Mouse (Mus musculus): ENCODE results near the gene Plod1. TPM values are rescaled to one million over a fixed set of nuclear protein-coding genes. Genes with fewer than 3 reads are reported as not detected.
"Not testable (repeated sequence)": the region's sequence is repeated elsewhere in the genome, so short reads cannot be mapped to it uniquely, and the experiment has no call there.

The Plod1 gene
- polyA plus RNA-seq, 1 experiment, result 36.0 TPM

DNA sequence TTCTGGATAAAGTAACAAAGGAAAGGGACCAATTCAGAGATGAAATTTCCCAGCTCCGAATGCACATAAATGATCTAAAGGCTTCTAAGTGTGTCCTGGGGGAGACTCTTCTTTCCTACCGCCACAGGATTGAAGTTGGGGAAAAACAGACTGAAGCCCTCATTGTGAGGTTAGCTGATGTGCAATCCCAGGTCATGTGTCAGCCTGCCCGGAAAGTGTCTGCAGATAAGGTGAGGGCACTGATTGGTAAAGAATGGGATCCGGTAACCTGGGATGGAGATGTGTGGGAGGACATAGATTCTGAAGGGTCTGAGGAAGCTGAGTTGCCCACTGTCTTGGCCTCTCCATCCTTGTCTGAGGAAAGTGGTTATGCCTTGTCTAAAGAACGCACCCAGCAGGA, 67.3 kb downstream of the Plod1 start:
- TF ChIP-seq CTCF (IDR thresholded peaks at IDR 0.05; ENCODE audit: borderline replicate concordance, insufficient read depth, low read depth, low read length), result no peak
- TF ChIP-seq POLR2A (IDR thresholded peaks at IDR 0.05; ENCODE audit: borderline replicate concordance, insufficient read depth, low read length), result no peak
- DNase-seq, result no peak
- WGBS, result 7% methylated on average over 5 of the region's 5 CpGs
- Histone ChIP-seq H3K27me3 (ENCODE audit: control insufficient read depth, insufficient read depth, low read length) (no peaks in the 10 kb centered on the region), H3K27ac (ENCODE audit: insufficient read depth, low read length) (no peak overlapping the region), H3K4me3 (replicated peaks; ENCODE audit: insufficient read depth, low read depth, low read length) (peak overlapping the region; percentile 90), H3K4me1 (ENCODE audit: control insufficient read depth, insufficient read depth, low read length) (no peaks in the 10 kb centered on the region; the same call in 1 of the 2 replicates)

DNA sequence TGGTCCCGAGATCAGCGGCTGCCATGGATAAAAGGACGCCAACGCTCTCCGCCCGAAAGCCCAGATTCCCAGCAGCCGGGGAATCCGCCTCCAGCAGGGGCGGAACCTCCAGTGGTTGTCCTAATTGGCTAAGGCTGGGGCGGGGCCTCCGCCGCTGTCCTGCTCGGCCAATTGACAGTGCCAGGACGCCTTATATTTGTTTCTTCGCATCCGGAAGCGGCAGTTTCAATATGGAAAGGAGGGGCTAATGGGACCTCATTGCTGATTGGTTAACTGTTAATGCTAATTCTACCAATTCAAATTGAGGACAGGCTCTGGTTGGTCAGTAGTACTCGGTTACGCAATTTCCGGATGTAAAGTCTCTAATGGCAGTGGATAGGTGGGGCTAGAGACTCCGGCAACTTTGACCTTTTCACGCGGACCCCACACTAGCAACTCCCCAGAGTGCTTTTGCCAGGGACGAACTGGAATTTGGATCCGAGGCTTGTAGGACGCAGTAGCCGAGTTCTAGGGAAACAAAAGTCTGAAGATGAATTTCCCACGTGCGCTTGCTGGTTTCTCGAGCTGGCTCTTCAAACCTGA, 68.0 kb downstream of the Plod1 start, which contains the start of the genes Miip and Fv1:
Gene Miip (minus strand): TSS at position 367 of the 582 bp plus-strand sequence.
Gene Fv1 (plus strand): TSS at position 530 of the 582 bp plus-strand sequence.
- Histone ChIP-seq H3K27me3 (ENCODE audit: control insufficient read depth, insufficient read depth, low read length) (no peaks in the 10 kb centered on the region), H3K4me3 (replicated peaks; ENCODE audit: insufficient read depth, low read depth, low read length) (peak within 1 kb of the TSS; percentile 90), H3K27ac (ENCODE audit: insufficient read depth, low read length) (peak within 1 kb of the TSS; percentile 29; the same call in 1 of the 2 replicates), H3K4me1 (ENCODE audit: control insufficient read depth, insufficient read depth, low read length) (no peaks in the 10 kb centered on the region; the same call in 1 of the 2 replicates)
- DNase-seq, result peak; percentile 91 to 98
- WGBS, result under 1% methylated on average over 30 of the region's 30 CpGs
- TF ChIP-seq POLR2A (IDR thresholded peaks at IDR 0.05; ENCODE audit: borderline replicate concordance, insufficient read depth, low read length) (peak; percentile 54; the same call in 1 of the 2 replicates), CTCF (IDR thresholded peaks at IDR 0.05; ENCODE audit: borderline replicate concordance, insufficient read depth, low read depth, low read length) (no peak)

DNA sequence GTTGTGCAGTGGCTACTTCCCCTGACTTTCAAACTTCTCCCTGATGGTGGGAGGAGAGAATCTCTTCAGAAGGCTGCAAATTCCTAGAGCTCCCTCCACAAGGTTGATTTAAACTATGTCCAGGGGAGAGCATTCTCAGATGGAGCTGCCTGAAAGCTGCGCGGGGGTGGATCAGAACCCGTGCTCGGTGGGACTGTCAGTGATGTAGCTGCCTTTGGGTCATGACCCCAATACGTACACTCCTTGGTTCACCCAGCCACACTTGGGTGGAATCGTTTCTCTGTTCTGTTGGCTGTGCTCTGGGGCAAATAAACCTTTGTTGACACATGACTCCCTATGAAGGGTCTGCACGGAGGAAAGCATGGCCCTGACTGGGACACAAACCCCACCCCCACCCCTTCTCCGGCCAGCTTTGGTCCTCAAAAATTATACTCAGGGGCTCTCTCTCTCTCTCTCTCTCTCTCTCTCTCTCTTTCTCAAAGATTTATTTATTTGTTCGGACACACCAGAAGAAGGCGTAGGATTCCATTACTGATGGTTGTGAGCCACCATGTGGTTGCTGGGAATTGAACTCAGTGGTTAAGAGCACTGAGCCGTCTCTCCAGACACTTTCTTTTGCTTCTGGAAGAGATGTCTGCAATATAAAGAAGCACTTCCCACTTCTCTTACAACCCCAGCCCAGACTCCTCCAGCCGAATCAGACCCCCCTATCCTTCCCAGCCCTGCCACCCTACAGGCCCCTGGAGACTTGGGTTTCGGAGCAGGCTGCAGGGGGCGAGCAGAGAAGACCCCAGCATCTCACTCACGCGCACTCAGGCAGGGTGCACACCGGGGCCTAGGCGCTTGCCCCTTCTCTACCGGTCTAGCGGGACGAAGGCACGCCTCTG, 68.8 kb downstream of the Plod1 start:
- no peak for TF ChIP-seq POLR2A (IDR thresholded peaks at IDR 0.05; ENCODE audit: borderline replicate concordance, insufficient read depth, low read length)
- no peak for TF ChIP-seq CTCF (IDR thresholded peaks at IDR 0.05; ENCODE audit: borderline replicate concordance, insufficient read depth, low read depth, low read length)
- no peaks in the 10 kb centered on the region for H3K27me3 ChIP-seq (ENCODE audit: control insufficient read depth, insufficient read depth, low read length)
- WGBS, result 8% methylated on average over 22 of the region's 22 CpGs
- peak overlapping the region; percentile 29; the same call in 1 of the 2 replicates for H3K27ac ChIP-seq (ENCODE audit: insufficient read depth, low read length)
- no peak for DNase-seq
- no peaks in the 10 kb centered on the region; the same call in 1 of the 2 replicates for H3K4me1 ChIP-seq (ENCODE audit: control insufficient read depth, insufficient read depth, low read length)
- peak overlapping the region; percentile 90 for H3K4me3 ChIP-seq (replicated peaks; ENCODE audit: insufficient read depth, low read depth, low read length)

DNA sequence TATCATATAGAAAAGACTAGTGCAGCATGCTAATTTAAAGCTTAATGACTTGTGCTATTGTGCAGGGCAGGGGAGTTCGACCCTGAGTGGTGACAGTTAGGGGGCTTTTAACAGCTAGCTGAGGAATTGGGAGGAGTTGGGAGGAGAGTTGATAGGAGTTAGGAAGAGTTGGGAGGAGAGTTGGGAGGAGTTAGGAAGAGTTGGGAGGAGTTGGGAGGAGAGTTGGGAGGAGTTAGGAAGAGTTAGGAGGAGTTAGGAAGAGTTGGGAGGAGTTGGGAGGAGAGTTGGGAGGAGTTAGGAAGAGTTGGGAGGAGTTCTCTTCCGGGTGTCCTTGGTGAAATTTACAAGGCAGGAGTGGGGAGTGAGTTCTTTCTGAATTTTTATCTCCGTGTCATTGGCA, 69.8 kb downstream of the Plod1 start:
- not testable (repeated sequence) for H3K27ac ChIP-seq (ENCODE audit: insufficient read depth, low read length)
- WGBS, result 53% methylated on average over 3 of the region's 3 CpGs

DNA sequence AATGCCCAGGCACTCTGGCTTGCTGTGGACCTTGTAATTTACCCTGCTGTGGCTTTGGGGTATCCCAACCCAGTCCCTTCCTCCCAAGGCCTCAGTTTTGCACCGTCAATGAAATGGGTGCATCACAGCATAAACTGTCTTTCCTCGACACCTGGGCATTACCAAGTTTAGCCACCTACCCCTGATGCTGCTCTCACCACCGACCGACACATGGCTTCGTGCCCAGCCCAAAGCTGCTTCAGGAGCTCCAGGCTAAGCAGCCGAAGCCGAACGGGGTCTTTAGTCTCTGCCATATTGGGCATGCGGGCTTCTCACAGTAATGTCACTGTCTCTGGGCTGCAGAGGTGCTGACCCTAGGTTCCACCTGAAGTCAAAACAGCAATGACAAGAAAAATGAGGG, 70.5 kb downstream of the Plod1 start:
- TF ChIP-seq POLR2A (IDR thresholded peaks at IDR 0.05; ENCODE audit: borderline replicate concordance, insufficient read depth, low read length), result no peak
- no peak for TF ChIP-seq CTCF (IDR thresholded peaks at IDR 0.05; ENCODE audit: borderline replicate concordance, insufficient read depth, low read depth, low read length)
- 90% methylated on average over 9 of the region's 9 CpGs for WGBS

More for the DNA sequence above, 69.8 kb downstream of the Plod1 start:
- H3K4me1 ChIP-seq (ENCODE audit: control insufficient read depth, insufficient read depth, low read length); H3K27me3 ChIP-seq (ENCODE audit: control insufficient read depth, insufficient read depth, low read length); H3K4me3 ChIP-seq (replicated peaks; ENCODE audit: insufficient read depth, low read depth, low read length); DNase-seq: not testable (repeated sequence)

DNA sequence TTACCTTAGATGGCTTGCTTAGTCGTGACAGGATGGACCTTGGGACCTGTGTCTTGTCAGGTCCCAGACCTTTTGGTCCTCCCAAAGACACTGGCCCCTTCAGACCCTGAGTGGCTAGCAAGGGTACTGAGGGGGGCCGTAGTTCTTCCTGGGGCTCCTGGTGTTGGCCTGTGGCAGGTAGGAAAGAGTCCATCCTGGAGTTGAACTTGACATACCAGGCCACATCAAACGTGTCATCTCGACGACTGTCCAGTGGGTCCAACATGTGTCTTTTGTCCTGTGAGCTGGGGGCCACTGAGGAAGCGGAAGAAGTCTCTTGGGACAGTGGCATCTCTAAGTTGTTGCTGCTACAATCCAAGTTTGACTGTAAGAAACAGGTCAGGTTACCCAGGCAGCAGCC, 70.9 kb downstream of the Plod1 start:
- Histone ChIP-seq H3K27ac (ENCODE audit: insufficient read depth, low read length) (no peak overlapping the region), H3K4me3 (replicated peaks; ENCODE audit: insufficient read depth, low read depth, low read length) (no peak overlapping the region), H3K27me3 (ENCODE audit: control insufficient read depth, insufficient read depth, low read length) (no peaks in the 10 kb centered on the region), H3K4me1 (ENCODE audit: control insufficient read depth, insufficient read depth, low read length) (no peaks in the 10 kb centered on the region; the same call in 1 of the 2 replicates)
- DNase-seq, result no peak
- TF ChIP-seq POLR2A (IDR thresholded peaks at IDR 0.05; ENCODE audit: borderline replicate concordance, insufficient read depth, low read length), result no peak
- TF ChIP-seq CTCF (IDR thresholded peaks at IDR 0.05; ENCODE audit: borderline replicate concordance, insufficient read depth, low read depth, low read length), result no peak
- WGBS, result 95% methylated on average over 6 of the region's 6 CpGs

More for the DNA sequence above, 70.5 kb downstream of the Plod1 start:
- no peaks in the 10 kb centered on the region for H3K27me3 ChIP-seq (ENCODE audit: control insufficient read depth, insufficient read depth, low read length)
- H3K4me3 ChIP-seq (replicated peaks; ENCODE audit: insufficient read depth, low read depth, low read length), result no peak overlapping the region
- no peak for DNase-seq
- H3K4me1 ChIP-seq (ENCODE audit: control insufficient read depth, insufficient read depth, low read length), result no peaks in the 10 kb centered on the region; the same call in 1 of the 2 replicates
- no peak overlapping the region for H3K27ac ChIP-seq (ENCODE audit: insufficient read depth, low read length)

DNA sequence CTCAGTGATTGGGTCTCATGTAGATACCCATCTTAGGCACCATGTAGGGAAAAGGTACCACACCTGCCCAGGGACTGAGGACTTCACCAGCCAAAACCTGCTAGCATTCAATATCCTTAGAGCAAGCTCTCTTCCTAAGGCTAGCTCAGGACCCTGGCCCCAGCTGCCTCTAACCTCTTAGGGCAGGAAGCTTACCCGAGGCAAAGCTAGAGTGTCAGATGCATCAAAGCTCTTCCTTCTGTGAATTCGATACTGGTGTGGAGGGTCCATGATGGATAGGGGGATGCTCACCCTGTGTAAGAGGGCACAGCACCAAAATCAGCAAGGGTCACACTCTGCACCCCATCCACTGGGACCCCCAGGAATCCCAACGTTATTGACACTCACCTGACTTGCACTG, 74.5 kb downstream of the Plod1 start:
- no peak overlapping the region for H3K27ac ChIP-seq (ENCODE audit: insufficient read depth, low read length)
- 88% methylated on average over 3 of the region's 3 CpGs for WGBS

More for the DNA sequence above, 74.5 kb downstream of the Plod1 start:
- Histone ChIP-seq H3K27me3 (ENCODE audit: control insufficient read depth, insufficient read depth, low read length) (no peaks in the 10 kb centered on the region), H3K4me3 (replicated peaks; ENCODE audit: insufficient read depth, low read depth, low read length) (no peak overlapping the region), H3K4me1 (ENCODE audit: control insufficient read depth, insufficient read depth, low read length) (no peaks in the 10 kb centered on the region)
- no peak for TF ChIP-seq CTCF (IDR thresholded peaks at IDR 0.05; ENCODE audit: borderline replicate concordance, insufficient read depth, low read depth, low read length)
- TF ChIP-seq POLR2A (IDR thresholded peaks at IDR 0.05; ENCODE audit: borderline replicate concordance, insufficient read depth, low read length), result no peak
- no peak for DNase-seq

Other genes with a start within 250 kb of the Plod1 start
- not detected in 2 replicates for gene Zfp534, start 234.2 kb downstream of the Plod1 start, polyA plus RNA-seq (2012; rRNA removed)
- gene Zfp984, start 127.0 kb downstream of the Plod1 start, polyA plus RNA-seq (2012; rRNA removed), result 3.2 and 3.5 TPM in 2 replicates
- gene Zfp933, start 88.4 kb downstream of the Plod1 start, polyA plus RNA-seq (2012; rRNA removed), result 11.2 and 11.3 TPM in 2 replicates
- gene Miip, start 68.0 kb downstream of the Plod1 start, polyA plus RNA-seq (2012; rRNA removed), result 58.6 and 59.9 TPM in 2 replicates
- gene Fv1, start 67.8 kb downstream of the Plod1 start, polyA plus RNA-seq (2012; rRNA removed), result 8.6 and 8.7 TPM in 2 replicates
- gene Mfn2, start 32.1 kb downstream of the Plod1 start, polyA plus RNA-seq (2012; rRNA removed), result 112 and 113 TPM in 2 replicates
- gene 2510039O18Rik, start 4.1 kb upstream of the Plod1 start, polyA plus RNA-seq (2012; rRNA removed), result 34.1 and 34.5 TPM in 2 replicates
- 0.15 TPM in 1 of 2 replicates, not detected in the other for gene Nppb, start 49.0 kb upstream of the Plod1 start, polyA plus RNA-seq (2012; rRNA removed)
- 0.13 TPM in 1 of 2 replicates, not detected in the other for gene Nppa, start 64.0 kb upstream of the Plod1 start, polyA plus RNA-seq (2012; rRNA removed)
- 56.8 and 59.4 TPM in 2 replicates for gene Clcn6, start 102.1 kb upstream of the Plod1 start, polyA plus RNA-seq (2012; rRNA removed)
- gene Mthfr, start 102.3 kb upstream of the Plod1 start, polyA plus RNA-seq (2012; rRNA removed), result 27.2 and 29.8 TPM in 2 replicates
- gene Agtrap, start 151.3 kb upstream of the Plod1 start, polyA plus RNA-seq (2012; rRNA removed), result 9.8 and 10.2 TPM in 2 replicates
- gene Mad2l2, start 193.6 kb upstream of the Plod1 start, polyA plus RNA-seq (2012; rRNA removed), result 31.8 and 36.0 TPM in 2 replicates
- 0.30 and 0.33 TPM in 2 replicates for gene Draxin, start 193.9 kb upstream of the Plod1 start, polyA plus RNA-seq (2012; rRNA removed)
- 34.0 and 38.7 TPM in 2 replicates for gene Fbxo6, start 215.4 kb upstream of the Plod1 start, polyA plus RNA-seq (2012; rRNA removed)
- gene Fbxo44, start 223.7 kb upstream of the Plod1 start, polyA plus RNA-seq (2012; rRNA removed), result 226 and 240 TPM in 2 replicates
- gene Fbxo2, start 223.9 kb upstream of the Plod1 start, polyA plus RNA-seq (2012; rRNA removed), result 138 and 172 TPM in 2 replicates